Mouse (Mus musculus) thymus, adult 2 months (tissue): ENCODE data around the gene Dpep3. TPM values are rescaled to one million over a fixed set of nuclear protein-coding genes. Genes with fewer than 3 reads are reported as not detected.

ENCODE experiments used
- DNase-seq: peaks from one replicate; pipeline ENCODE4 v3.0.0; 2021
- H3K27ac ChIP-seq: fragments of 200-500 bp; 2 replicates; pipeline ENCODE4 v1.5.1; 2012; ENCODE audit warnings: low read length, control low read depth; ENCODE audit not compliant: control insufficient read depth, insufficient read depth
- H3K27me3 ChIP-seq: fragments of 200-500 bp; 2 replicates; pipeline ENCODE4 v1.6.1; 2012; ENCODE audit warnings: mild to moderate bottlenecking, low read length, moderate library complexity, mixed read lengths; ENCODE audit not compliant: control insufficient read depth, insufficient read depth
- H3K36me3 ChIP-seq: fragments of 200-500 bp; 2 replicates; pipeline ENCODE4 v1.6.1; 2012; ENCODE audit warnings: mild to moderate bottlenecking, low read length, moderate library complexity; ENCODE audit not compliant: control insufficient read depth, insufficient read depth
- H3K4me1 ChIP-seq: fragments of 200-500 bp; replicated peaks from 2 replicates; pipeline ENCODE4 v1.6.1; 2012; ENCODE audit warnings: low read length; ENCODE audit not compliant: control insufficient read depth, insufficient read depth
- H3K4me3 ChIP-seq: fragments of 200-500 bp; 2 replicates; pipeline ENCODE4 v1.5.1; 2012; ENCODE audit warnings: mild to moderate bottlenecking, low read length, control low read depth, moderate library complexity; ENCODE audit not compliant: control insufficient read depth, insufficient read depth
- CTCF ChIP-seq: fragments of 200-500 bp; IDR thresholded peaks from 2 replicates; pipeline ENCODE4 v1.5.1; 2012; ENCODE audit warnings: mild to moderate bottlenecking, control low read depth, low read length, moderate library complexity, borderline replicate concordance; ENCODE audit not compliant: control insufficient read depth, poor library complexity, insufficient read depth; ENCODE audit errors: extremely low read depth
- POLR2A ChIP-seq: fragments of 200-500 bp; IDR thresholded peaks from 2 replicates; pipeline ENCODE4 v1.6.1; 2012; ENCODE audit warnings: mild to moderate bottlenecking, low read length, control low read depth, moderate library complexity; ENCODE audit not compliant: control insufficient read depth, poor library complexity, insufficient read depth; ENCODE audit errors: extremely low read depth
- WGBS: fragments of 180-500 bp; shearing (Covaris S2); methylation state at CpG from one replicate; pipeline ENCODE4 v1.1.7; 2018; 5-methylcytosine and 5-hydroxymethylcytosine counted together
- polyA plus RNA-seq: library from polyadenylated mRNA; depleted of rRNA; stranded (reverse); fragments of >200 nt; gene quantifications from 2 replicates; pipeline ENCODE4 v1.2.3, GENCODE M21; 2012; rRNA removed

The Dpep3 gene
- polyA plus RNA-seq, 1 experiment = 0.09 TPM

DNA sequence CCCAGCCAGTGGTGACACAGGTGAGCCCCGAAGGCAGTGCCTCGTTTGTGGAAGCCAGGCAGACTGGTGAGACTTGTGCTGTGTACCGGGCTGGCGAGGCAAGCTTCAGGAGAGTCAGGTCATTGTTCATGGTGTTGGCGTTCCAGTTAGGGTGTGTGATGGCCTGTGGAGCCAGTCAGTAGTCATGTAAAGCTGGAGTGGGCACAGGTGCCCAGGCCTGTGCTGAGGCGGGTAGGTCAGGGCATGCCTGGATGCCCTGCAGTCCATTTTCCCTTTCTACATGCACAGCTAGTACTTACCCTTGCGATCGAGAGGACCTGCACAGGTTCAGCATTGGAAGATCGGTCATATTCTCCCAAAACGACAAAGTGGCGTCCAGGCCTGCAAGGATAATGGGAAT, 46.7 kb downstream of the Dpep3 start:
- Histone ChIP-seq H3K27me3 (no peaks in the 10 kb centered on the region), H3K4me1 (peaks cover 6% of the 10 kb centered on the region), H3K27ac (no peak overlapping the region), H3K36me3 (peaks cover 6% of the 10 kb centered on the region; the same call in 1 of the 2 replicates), H3K4me3 (no peak overlapping the region)
- no peak for DNase-seq
- TF ChIP-seq POLR2A (no peak), CTCF (no peak)
- 98% methylated on average over 11 of the region's 11 CpGs for WGBS

DNA sequence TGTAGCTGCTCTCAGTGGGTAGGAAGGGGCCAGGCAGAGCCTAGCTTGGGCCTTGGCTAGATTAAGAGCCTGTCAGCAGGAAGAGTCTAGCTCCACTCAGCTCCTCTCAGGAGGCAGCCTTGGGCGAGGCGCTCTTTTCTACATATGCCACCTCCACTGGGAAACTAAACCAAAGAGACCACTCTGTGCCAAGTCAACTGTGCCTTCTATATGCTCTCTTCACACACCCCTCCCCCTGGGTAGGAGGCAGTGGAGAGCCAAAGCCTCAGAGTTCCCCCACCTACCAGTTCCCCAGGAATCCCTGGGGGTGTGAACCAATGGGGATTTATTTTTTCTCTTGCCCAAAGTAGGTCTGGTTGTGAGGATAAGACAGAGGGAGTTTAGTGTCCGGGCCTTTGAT, 48.0 kb downstream of the Dpep3 start:
- H3K4me3 ChIP-seq = no peak overlapping the region
- no peak for DNase-seq
- H3K36me3 ChIP-seq = peaks cover 6% of the 10 kb centered on the region; the same call in 1 of the 2 replicates
- no peaks in the 10 kb centered on the region for H3K27me3 ChIP-seq
- TF ChIP-seq CTCF (no peak), POLR2A (no peak)
- no peak overlapping the region for H3K27ac ChIP-seq
- 97% methylated on average over 3 of the region's 3 CpGs for WGBS
- H3K4me1 ChIP-seq = 0 out of 2 replicates have a peak, but pooled peaks cover 2% of the 10 kb centered on the region

DNA sequence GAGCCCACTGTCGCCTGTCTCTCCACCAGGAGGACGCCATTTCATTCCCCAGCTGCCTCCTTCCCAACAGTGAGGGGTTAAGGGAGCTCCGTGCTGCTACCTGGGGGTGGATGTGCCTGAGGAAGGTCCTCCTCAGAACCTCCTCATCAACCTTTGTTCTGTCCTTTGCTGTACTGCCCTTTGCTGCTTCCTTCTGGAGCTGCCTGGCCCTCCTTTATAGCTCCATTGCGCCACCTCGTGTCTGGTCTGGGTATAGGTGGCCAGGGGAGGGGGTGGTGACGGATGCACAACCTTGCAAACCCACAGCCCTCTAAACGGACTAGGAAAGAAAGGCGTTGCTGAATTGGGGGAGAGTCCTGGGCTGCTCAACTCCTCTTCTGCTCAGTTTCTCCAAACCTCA, 48.6 kb downstream of the Dpep3 start:
- Histone ChIP-seq H3K36me3 (peaks cover 6% of the 10 kb centered on the region; the same call in 1 of the 2 replicates), H3K27ac (no peak overlapping the region), H3K4me3 (no peak overlapping the region), H3K4me1 (0 out of 2 replicates have a peak, but pooled peaks cover 2% of the 10 kb centered on the region), H3K27me3 (no peaks in the 10 kb centered on the region)
- WGBS = 38% methylated on average over 8 of the region's 8 CpGs
- DNase-seq = peak; percentile 93
- TF ChIP-seq CTCF = peak; percentile 89
- no peak for TF ChIP-seq POLR2A

- H3K4me3 ChIP-seq = no peak overlapping the region
- no peak for DNase-seq
- WGBS = 93% methylated on average over 3 of the region's 3 CpGs
- H3K36me3 ChIP-seq = peaks cover 6% of the 10 kb centered on the region; the same call in 1 of the 2 replicates
- H3K4me1 ChIP-seq = no peaks in the 10 kb centered on the region
- H3K27me3 ChIP-seq = no peaks in the 10 kb centered on the region
- H3K27ac ChIP-seq = no peak overlapping the region
- TF ChIP-seq CTCF (no peak), POLR2A (no peak)
Measured at GRCm38 (mm10) chr8:105925123-105925522, 54.1 kb downstream of the Dpep3 start.

Other genes starting within 250 kb of the Dpep3 start
- gene Gfod2, start 220.8 kb downstream of the Dpep3 start, polyA plus RNA-seq = 7.3 and 8.5 TPM in 2 replicates
- gene Ranbp10, start 152.1 kb downstream of the Dpep3 start, polyA plus RNA-seq = 47.1 and 53.0 TPM in 2 replicates
- gene Tsnaxip1, start 151.7 kb downstream of the Dpep3 start, polyA plus RNA-seq = 0.05 TPM in 2 replicates
- 53.2 TPM in 2 replicates for gene Cenpt, start 126.2 kb downstream of the Dpep3 start, polyA plus RNA-seq
- gene Thap11, start 124.3 kb downstream of the Dpep3 start, polyA plus RNA-seq = 75.3 and 84.9 TPM in 2 replicates
- gene Nutf2, start 118.8 kb downstream of the Dpep3 start, polyA plus RNA-seq = 52.4 and 54.4 TPM in 2 replicates
- gene Edc4, start 98.5 kb downstream of the Dpep3 start, polyA plus RNA-seq = 193 and 207 TPM in 2 replicates
- 5.0 and 5.3 TPM in 2 replicates for gene Nrn1l, start 85.9 kb downstream of the Dpep3 start, polyA plus RNA-seq
- 51.2 and 56.5 TPM in 2 replicates for gene Pskh1, start 79.0 kb downstream of the Dpep3 start, polyA plus RNA-seq
- gene Ctrl, start 45.6 kb downstream of the Dpep3 start, polyA plus RNA-seq = 6.9 and 8.4 TPM in 2 replicates
- 375 and 484 TPM in 2 replicates for gene Psmb10, start 41.0 kb downstream of the Dpep3 start, polyA plus RNA-seq
- gene Lcat, start 36.0 kb downstream of the Dpep3 start, polyA plus RNA-seq = 5.3 and 6.0 TPM in 2 replicates
- gene Slc12a4, start 13.3 kb downstream of the Dpep3 start, polyA plus RNA-seq = 69.3 TPM in 2 replicates
- 19.8 and 22.3 TPM in 2 replicates for gene Dus2, start 11.9 kb upstream of the Dpep3 start, polyA plus RNA-seq
- not detected in 2 replicates for gene Dpep2nb, start 26.5 kb upstream of the Dpep3 start, polyA plus RNA-seq
- 16.7 and 20.3 TPM in 2 replicates for gene Ddx28, start 32.5 kb upstream of the Dpep3 start, polyA plus RNA-seq
- gene Nfatc3, start 79.4 kb upstream of the Dpep3 start, polyA plus RNA-seq = 161 and 186 TPM in 2 replicates
- 24.5 and 29.9 TPM in 2 replicates for gene Esrp2, start 157.5 kb upstream of the Dpep3 start, polyA plus RNA-seq
- gene Pla2g15, start 171.0 kb upstream of the Dpep3 start, polyA plus RNA-seq = 17.4 and 18.2 TPM in 2 replicates
- 96.3 and 103 TPM in 2 replicates for gene Slc7a6, start 189.4 kb upstream of the Dpep3 start, polyA plus RNA-seq
- gene Slc7a6os, start 231.5 kb upstream of the Dpep3 start, polyA plus RNA-seq = 44.9 and 45.5 TPM in 2 replicates
- 34.0 and 36.7 TPM in 2 replicates for gene Prmt7, start 231.5 kb upstream of the Dpep3 start, polyA plus RNA-seq